Mouse (Mus musculus): Measurements from ENCODE around the gene Man1a2.
A peak's percentile ranks its signal among the peaks of the same experiment; 100 is the strongest.

Man1a2 gene

GRCm38 (mm10) chr3:100685087-100685762 lies at the start of gene Man1a2:
Man1a2 (minus strand) TSS chr3:100685503.
- DNase-seq (ENCODE audit: inconsistent age in 2 of 2, low spot score in 1 of 2) = peak; percentile 90 to 96

GRCm38 (mm10) chr3:100734482-100735154 lies 49.3 kb upstream of the Man1a2 start:
- no peak for DNase-seq (ENCODE audit: inconsistent age in 2 of 2, low spot score in 1 of 2)

- no peak for DNase-seq (ENCODE audit: inconsistent age in 2 of 2, low spot score in 1 of 2)
Measured at GRCm38 (mm10) chr3:100731896-100732295, 46.6 kb upstream of the Man1a2 start.

DNA sequence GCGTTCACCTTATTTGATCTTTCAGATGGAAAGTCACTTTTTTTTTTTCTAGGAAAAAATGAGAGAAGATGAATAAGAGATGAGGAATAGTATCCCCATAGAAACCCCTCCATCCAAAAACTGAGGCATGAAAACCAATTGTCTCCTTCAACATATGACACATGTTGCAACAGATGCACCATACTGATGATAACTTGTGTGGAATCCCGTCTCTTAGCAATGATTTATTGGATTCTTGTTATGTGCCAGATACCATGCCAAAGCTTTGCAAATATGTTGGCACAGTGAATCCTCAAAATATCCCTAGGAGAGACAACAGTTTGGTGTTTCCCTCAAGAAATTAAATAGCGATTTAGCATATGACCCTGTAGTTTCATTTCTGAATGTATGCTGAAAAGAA lies 46.0 kb upstream of the Man1a2 start:
- DNase-seq (ENCODE audit: inconsistent age in 2 of 2, low spot score in 1 of 2) = no peak

DNA sequence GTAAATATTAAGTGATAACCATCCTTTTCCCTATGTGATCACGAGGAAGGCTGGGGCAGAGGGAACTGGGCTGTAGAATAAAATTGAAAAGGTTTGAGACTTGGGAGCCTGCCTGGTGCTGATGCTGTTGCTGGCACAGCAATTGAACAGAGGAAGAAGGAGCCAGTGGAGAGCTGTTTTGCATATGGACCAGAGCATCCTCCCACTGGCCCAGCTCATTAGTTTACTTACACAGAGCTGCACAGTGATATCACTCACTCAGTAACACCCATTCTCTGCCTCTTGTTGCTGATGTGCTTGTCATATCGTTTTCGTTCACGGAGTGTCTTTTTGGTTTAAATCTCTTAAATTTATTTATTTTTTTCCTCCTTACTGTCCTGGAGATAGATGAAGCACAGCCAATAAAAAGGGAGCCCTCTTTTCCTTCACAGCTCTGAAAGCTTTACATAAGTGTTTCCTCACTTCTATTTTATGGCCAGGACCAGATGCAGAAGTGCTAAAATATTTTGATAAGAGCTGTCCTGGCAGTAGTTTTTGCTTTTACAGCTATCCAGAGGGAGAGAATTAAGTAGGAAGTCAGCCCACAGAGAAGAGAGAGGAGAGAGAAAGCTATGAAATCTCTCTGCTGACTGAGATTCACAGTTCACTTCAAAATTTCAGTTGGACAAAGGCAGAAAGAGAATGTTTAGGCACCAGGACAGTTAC lies 42.9 kb upstream of the Man1a2 start:
- no peak for DNase-seq (ENCODE audit: inconsistent age in 2 of 2, low spot score in 1 of 2)

GRCm38 (mm10) chr3:100725960-100726674 lies 40.8 kb upstream of the Man1a2 start:
- no peak for DNase-seq (ENCODE audit: inconsistent age in 2 of 2, low spot score in 1 of 2)

DNA sequence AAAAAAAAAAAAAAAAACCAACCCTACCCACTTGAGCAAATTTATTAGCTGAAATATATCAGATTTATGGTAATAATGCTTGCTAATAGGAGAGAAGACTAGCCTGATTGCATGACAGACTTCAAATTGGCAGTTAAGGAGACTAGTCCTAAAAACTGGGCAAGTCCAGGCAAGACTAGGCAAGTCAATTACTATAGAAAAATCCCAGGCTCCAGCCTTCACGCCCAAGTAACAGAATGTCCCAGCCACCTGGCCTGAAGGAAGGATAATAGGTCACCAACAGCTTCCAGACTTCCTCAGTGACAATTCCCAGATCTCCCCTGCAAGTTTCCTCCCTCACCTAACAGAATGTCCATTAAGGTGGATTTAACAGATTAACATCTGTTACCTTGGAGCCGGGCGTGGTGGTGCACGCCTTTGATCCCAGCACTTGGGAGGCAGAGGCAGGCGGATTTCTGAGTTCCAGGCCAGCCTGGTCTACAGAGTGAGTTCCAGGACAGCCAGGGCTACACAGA lies 35.5 kb upstream of the Man1a2 start:
- no peak for DNase-seq (ENCODE audit: inconsistent age in 2 of 2, low spot score in 1 of 2)

- no peak for DNase-seq (ENCODE audit: inconsistent age in 2 of 2, low spot score in 1 of 2)
Measured at GRCm38 (mm10) chr3:100716241-100716640, 30.9 kb upstream of the Man1a2 start.

DNA sequence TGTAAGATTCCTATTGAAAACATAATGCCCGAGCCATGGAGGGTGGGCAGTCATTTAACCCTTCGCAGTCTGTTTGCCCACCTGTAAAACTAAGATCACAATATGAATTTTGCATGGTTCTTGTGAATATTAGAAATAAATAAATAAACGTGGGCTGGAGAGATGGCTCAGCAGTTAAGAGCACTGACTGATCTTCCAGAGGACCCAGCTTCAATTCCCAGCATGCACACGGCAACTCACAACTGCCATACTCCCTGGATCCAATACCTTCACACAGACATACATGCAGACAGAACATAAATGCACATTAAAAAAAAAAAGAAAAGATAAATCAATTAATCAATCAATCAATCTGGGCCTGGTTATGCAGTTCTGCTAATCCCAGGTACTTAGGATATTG lies 30.1 kb upstream of the Man1a2 start:
- DNase-seq (ENCODE audit: inconsistent age in 2 of 2, low spot score in 1 of 2) = no peak

GRCm38 (mm10) chr3:100713142-100714005 lies 28.1 kb upstream of the Man1a2 start:
- no peak for DNase-seq (ENCODE audit: inconsistent age in 2 of 2, low spot score in 1 of 2)

- no peak for DNase-seq (ENCODE audit: inconsistent age in 2 of 2, low spot score in 1 of 2)
Measured at GRCm38 (mm10) chr3:100712140-100712539, 26.8 kb upstream of the Man1a2 start.

DNA sequence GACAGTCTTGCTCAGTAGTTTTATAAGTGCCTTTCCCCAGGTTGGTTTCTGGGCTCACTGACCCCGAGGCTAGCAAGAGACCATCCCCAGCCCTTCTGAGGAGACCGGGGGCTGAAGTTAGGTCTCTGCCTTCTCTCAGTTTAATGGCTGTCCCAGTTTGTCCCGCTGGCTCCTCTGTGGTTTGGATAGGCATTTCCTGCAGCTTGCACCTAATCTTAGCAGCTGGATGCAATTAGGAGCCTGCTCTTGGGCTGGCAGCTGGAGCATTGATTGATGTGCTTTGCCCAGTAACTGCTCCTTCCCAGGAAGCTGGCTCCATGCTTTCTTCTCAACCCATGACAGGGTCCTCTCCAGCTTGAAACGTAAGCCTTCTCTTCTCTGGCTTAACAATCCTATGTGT lies 26.2 kb upstream of the Man1a2 start:
- DNase-seq (ENCODE audit: inconsistent age in 2 of 2, low spot score in 1 of 2) = no peak

DNA sequence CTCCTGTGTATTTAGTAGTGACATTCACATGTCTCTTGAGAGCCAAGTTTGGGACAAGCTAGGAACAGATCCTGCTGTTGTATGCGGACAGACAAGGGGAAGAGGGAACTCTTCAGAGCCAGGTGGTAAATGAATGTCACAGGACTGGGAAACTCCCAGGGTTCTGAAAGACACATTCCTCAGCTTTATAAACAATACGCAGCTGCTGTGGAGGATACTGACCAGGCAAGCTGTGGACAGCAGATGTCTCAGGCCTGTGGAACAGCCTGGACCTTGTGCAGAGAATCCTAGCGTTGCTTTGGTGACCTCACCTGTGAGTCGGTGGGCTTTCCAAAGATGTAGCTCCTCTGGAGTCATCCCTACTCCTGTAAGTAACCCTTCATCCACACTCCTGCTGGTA lies 21.8 kb upstream of the Man1a2 start:
- no peak for DNase-seq (ENCODE audit: inconsistent age in 2 of 2, low spot score in 1 of 2)

DNA sequence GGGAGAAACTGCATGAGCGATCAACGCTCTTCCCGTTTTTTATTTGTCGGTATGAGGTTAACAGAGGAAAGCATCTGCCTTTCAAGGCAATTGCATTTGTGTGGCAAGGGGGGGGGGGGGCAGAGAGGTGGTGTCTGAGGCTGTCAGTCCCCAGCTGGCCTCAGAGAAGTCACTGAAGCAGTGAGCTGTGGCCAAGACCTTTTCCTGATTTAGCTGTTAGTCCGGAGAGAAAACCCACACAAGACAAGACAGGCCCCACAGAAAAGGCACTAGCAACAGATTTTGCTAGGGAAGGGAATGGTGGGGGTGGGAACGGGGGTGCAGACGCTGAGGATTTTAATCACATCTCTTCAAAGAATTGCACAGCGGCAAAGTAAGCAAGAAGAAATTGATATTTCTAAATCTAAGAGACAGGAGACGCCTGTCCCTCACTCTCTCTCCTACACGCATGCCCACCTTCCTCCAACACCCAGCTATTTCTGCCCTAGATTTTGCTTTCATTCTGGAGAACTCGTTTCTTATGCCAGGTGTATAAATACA lies 19.9 kb upstream of the Man1a2 start:
- no peak for DNase-seq (ENCODE audit: inconsistent age in 2 of 2, low spot score in 1 of 2)

DNA sequence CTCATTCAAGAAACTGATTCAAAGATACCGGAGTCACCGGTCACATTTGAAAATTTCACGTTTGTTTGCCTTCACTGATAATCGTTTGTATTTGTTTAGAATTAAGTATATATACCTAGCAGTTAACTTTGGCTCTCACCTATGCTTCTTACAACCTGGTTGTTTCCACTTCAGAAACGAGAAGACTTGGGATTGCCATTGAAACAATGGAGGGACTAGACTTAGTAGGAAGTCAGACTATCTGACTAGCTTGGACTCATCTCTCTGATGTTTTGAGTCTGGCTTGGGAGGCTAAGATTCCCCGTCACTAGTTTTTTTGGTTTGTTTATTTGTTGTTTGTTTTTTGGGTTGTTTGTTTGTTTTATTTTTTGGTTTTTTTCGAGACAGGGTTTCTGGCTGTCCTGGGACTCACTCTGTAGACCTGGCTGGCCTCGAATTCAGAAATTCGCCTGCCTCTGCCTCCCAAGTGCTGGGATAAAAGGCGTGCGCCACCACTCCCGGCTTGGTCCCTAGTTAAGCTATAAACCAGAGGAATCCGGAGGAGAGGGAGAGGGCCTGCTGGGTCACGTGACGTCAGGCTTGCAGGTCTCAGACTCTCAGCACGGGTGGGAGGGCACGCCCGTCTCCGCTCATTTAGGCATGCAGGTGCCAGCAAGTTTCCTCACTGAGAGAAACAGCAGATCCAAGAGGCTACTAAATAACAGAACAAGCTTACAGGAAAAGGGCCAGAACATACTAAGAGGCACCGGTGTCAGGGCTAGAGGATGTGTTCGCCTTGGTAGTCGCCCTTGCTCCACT lies 18.7 kb upstream of the Man1a2 start:
- no peak for DNase-seq (ENCODE audit: inconsistent age in 2 of 2, low spot score in 1 of 2)

DNA sequence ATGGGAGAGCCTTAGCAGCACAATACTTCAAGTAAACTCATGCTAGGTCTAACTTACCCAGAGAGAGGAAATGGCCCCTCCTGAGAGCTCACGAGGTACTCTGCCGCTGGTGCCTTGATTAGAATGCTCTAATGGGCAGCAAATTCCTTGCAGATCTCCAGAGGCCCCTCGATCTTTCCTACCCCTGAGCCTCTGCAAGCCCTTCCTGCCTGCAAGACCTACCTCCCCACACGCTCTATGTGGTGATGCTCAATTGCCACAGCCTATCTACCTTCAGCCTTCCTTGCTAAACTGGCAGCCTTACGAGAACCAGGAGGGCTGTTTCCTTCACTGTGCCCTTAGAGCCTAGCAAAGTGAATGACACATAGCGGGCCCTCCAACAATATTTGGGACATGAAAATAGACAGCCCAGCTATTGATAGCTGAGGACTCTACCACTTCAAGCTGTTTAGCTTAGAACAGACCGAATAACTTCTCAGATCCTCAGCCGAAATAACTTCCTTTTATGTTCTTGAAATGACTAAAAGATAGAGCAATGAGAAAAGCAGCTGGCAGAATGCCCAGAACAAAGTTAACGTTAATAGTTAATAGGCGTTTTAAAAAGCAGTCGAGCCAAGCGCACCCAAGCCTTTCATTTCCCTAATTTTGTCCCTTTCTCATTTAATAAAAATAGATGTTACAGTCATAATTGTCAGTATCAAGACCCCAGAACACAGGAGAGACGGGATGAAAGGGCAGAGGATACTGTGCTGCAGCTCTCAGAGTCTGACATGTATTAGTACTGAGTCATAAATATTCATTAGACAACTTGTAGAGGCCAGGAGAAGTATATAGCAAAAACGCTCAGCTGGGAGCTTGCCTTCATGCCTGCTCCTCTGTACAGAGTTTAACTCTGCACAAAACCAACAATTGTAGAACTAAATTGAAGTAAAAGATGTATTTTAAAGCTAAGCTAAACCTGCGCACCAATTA lies 17.9 kb upstream of the Man1a2 start:
- peak; percentile 18 to 83 for DNase-seq (ENCODE audit: inconsistent age in 2 of 2, low spot score in 1 of 2)

- peak; percentile 20 to 64 for DNase-seq (ENCODE audit: inconsistent age in 2 of 2, low spot score in 1 of 2)
Measured at GRCm38 (mm10) chr3:100688747-100689146, 3.4 kb upstream of the Man1a2 start.

DNA sequence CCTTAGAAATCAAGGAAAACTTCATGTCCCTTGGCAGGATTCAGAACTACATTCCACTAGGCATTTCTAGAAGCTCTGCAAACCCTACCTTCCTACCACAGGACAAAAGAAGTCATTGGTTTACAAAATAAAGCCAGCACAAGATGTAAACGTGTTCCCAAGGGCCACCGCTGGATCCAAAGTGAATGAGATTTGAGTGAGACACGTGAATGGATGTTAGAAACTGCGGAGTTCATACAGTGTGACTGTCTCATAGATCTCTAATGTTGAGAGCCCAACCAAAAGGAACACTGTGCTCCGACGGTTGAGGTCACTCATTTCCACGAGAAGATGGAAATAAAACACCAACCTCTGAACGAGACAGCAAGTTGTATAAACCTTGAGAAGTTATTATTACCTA lies 1.5 kb upstream of the Man1a2 start:
- DNase-seq (ENCODE audit: inconsistent age in 2 of 2, low spot score in 1 of 2) = no peak
